In genomic region chr14:55603633-55604576, GRCm38 (mm10) we compare ENCODE assay signal across 8 mouse cellular contexts. TPM values are rescaled to one million over a fixed set of nuclear protein-coding genes. Genes with fewer than 3 reads are reported as not detected.
DNase-seq lines count a peak whose midpoint lies in the region; ATAC-seq lines count a peak whose summit lies in the region.

No protein-coding gene starts in this region.

- H3K4me3 ChIP-seq in hindbrain, embryonic 11.5 days (ENCODE audit: low read depth, low read length): no peak overlapping the region

- H3K36me3 ChIP-seq in hindbrain, embryonic 11.5 days (ENCODE audit: control insufficient read depth, insufficient read depth, low read length): 0 out of 2 replicates have a peak, but pooled peaks cover 5% of the 10 kb centered on the region

- H3K27me3 ChIP-seq in hindbrain, embryonic 11.5 days (ENCODE audit: control insufficient read depth, insufficient read depth, low read length): no peaks in the 10 kb centered on the region

- WGBS in hindbrain, embryonic 11.5 days: 19% methylated on average over 19 of the region's 19 CpGs

- H3K4me2 ChIP-seq in hindbrain, embryonic 11.5 days (replicated peaks; ENCODE audit: low read depth, low read length): no peak overlapping the region; the same call in 1 of the 2 replicates

- peak overlapping the region; percentile 31; the same call in 1 of the 2 replicates for H3K9ac ChIP-seq in hindbrain, embryonic 11.5 days (ENCODE audit: low read depth, low read length)

- no peaks in the 10 kb centered on the region for H3K4me1 ChIP-seq in hindbrain, embryonic 11.5 days (replicated peaks; ENCODE audit: control insufficient read depth, insufficient read depth, low read length)

- DNase-seq in Muller cell, postnatal 12 days (ENCODE audit: inconsistent ontology term): peak; percentile 86
- DNase-seq in cerebellum, adult 9-11 months: peak; percentile 87
- peak; percentile 78 to 90 for DNase-seq in frontal cortex, adult 2 months (ENCODE audit: extremely low spot score in 1 of 2, low spot score in 1 of 2)
- DNase-seq in hindbrain, embryonic 11.5 days (ENCODE audit: low spot score): peak; percentile 77
- peak; percentile 85 to 91 for DNase-seq in layer of hippocampus, postnatal 10 days (ENCODE audit: low spot score in 2 of 2)
- peak; percentile 97 for DNase-seq in lung, postnatal 10 days
- peak; percentile 87 for DNase-seq in ovary, postnatal 36 days (ENCODE audit: low spot score)
- DNase-seq in thymus, postnatal 25 days: peak; percentile 97

- H3K27ac ChIP-seq in hindbrain, embryonic 11.5 days (ENCODE audit: low read depth, low read length): no peak overlapping the region

- peak; percentile 82 for ATAC-seq in hindbrain, embryonic 11.5 days (ENCODE audit: low FRiP score)

- H3K9me3 ChIP-seq in hindbrain, embryonic 11.5 days (ENCODE audit: control insufficient read depth, low read length): no peaks in the 10 kb centered on the region

RNA-seq across cellular contexts. Expression of gene Irf9, which starts 0.5 kb away (rescaled TPM):
- 19.1 and 22.9 TPM in 2 replicates for polyA plus RNA-seq in frontal cortex, adult 2 months (2012; rRNA removed)
- polyA plus RNA-seq in hindbrain, embryonic 11.5 days (2014; fragmentation: Nextera tagmentation; extraction: Ambion mirVana): 6.9 and 7.6 TPM in 2 replicates
- 10 to 100 TPM; 11.1 to 13.0 TPM for total RNA-seq in layer of hippocampus, postnatal 10 days (2021)

RNA-seq across cellular contexts. Expression of gene Rnf31, which starts 12.4 kb away (rescaled TPM):
- 24.2 TPM in 2 replicates for polyA plus RNA-seq in frontal cortex, adult 2 months (2012; rRNA removed)
- 10.6 and 12.1 TPM in 2 replicates for polyA plus RNA-seq in hindbrain, embryonic 11.5 days (2014; fragmentation: Nextera tagmentation; extraction: Ambion mirVana)
- 10 to 100 TPM; 35.6 to 37.2 TPM for total RNA-seq in layer of hippocampus, postnatal 10 days (2021)

RNA-seq across cellular contexts. Expression of gene Psme2, which starts 13.0 kb away (rescaled TPM):
- 43.2 and 46.9 TPM in 2 replicates for polyA plus RNA-seq in frontal cortex, adult 2 months (2012; rRNA removed)
- polyA plus RNA-seq in hindbrain, embryonic 11.5 days (2014; fragmentation: Nextera tagmentation; extraction: Ambion mirVana): 195 and 222 TPM in 2 replicates
- 10 to 100 TPM; 54.0 to 62.7 TPM for total RNA-seq in layer of hippocampus, postnatal 10 days (2021)

RNA-seq across cellular contexts. Expression of gene Rec8, which starts 13.9 kb away (rescaled TPM):
- 17.2 and 22.6 TPM in 2 replicates for polyA plus RNA-seq in frontal cortex, adult 2 months (2012; rRNA removed)
- polyA plus RNA-seq in hindbrain, embryonic 11.5 days (2014; fragmentation: Nextera tagmentation; extraction: Ambion mirVana): 8.2 and 8.8 TPM in 2 replicates
- 1 to 10 TPM; 1.4 to 2.3 TPM for total RNA-seq in layer of hippocampus, postnatal 10 days (2021)

RNA-seq across cellular contexts. Expression of gene Emc9, which starts 18.8 kb away (rescaled TPM):
- 56.3 and 58.2 TPM in 2 replicates for polyA plus RNA-seq in frontal cortex, adult 2 months (2012; rRNA removed)
- 6.4 and 8.5 TPM in 2 replicates for polyA plus RNA-seq in hindbrain, embryonic 11.5 days (2014; fragmentation: Nextera tagmentation; extraction: Ambion mirVana)
- 10 to 100 TPM; 50.2 to 54.6 TPM for total RNA-seq in layer of hippocampus, postnatal 10 days (2021)
